Mouse (Mus musculus): Measurements from ENCODE around the gene Kcns3.

DNA sequence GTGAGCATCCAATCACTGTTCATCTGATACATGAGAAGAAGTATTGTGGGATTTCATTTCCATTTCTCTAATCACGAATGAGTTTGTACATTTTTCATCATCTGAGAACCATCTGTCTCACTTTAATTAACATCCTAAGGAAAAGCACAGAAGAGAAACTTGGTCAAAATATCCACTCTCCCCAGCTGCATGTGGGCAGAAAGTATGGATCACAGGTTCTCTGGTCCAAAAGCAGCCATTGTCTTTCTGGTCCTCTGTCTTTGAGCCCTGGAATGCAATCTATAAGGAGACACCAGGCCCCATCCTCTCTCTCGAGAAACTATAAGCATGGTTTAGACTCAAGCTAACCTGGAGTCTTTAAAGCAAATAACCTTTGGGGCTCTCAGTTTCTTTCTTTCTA lies 79.8 kb downstream of the Kcns3 start:
- no peak for TF ChIP-seq CTCF (IDR thresholded peaks at IDR 0.05; ENCODE audit: borderline replicate concordance, insufficient read depth, low read depth, low read length)
- TF ChIP-seq POLR2A (IDR thresholded peaks at IDR 0.05; ENCODE audit: borderline replicate concordance, insufficient read depth, low read length): no peak
